Mouse (Mus musculus) A20 (cell line): ENCODE measurements around the gene Hspa1a.
"Not testable (repeated sequence)": the region's sequence is repeated elsewhere in the genome, so short reads cannot be mapped to it uniquely, and the experiment has no call there.

Source experiments
- DNase-seq: peaks from one replicate; pipeline ENCODE4 v3.0.0-alpha.2; 2011; ENCODE audit warnings: low read depth, low spot score

Gene Hspa1a

GRCm38 (mm10) chr17:34972069-34972749, at the start of gene Hspa1a, which contains the start of gene Hspa1l:
Gene Hspa1a (minus strand): TSS chr17:34972156.
Gene Hspa1l (plus strand): TSS chr17:34972703.
- DNase-seq = not testable (repeated sequence)

DNA sequence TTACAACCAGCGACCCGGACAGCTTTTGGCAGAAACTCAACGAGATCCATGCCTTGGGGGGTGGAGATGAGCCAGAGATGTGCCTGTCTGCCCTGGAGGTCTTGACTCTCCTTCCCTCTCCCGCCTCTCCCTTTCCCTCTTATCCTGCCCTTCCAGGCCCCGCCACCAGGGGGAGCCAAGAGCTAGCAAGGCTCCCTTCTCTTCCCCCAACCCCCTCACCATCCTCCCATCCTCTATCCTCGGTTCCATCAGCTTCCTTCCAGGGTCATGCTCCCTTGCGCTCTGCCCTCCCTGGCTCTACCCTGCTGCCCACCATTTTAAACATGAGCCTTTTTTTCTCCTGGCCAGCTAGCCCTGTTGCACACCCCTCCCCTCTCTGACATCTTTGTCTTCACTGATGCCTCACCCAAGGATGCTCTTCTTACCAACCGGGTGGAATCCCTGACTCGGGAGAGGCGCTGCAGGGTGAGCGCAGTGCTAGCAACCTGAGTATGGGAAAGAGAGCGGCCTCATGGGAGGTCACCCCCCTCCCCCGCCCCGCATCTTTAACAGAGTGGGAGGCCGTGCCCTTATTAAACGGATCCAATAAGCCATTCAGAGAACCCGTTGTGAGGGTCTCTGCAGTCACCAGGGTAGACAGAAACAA, 49.3 kb upstream of the Hspa1a start:
- peak; percentile 74 for DNase-seq

- no peak for DNase-seq
These were observed 48.6 kb upstream of the Hspa1a start for GRCm38 (mm10) chr17:35020551-35020950.

GRCm38 (mm10) chr17:35019894-35020293, 47.9 kb upstream of the Hspa1a start:
- DNase-seq = no peak

- no peak for DNase-seq
These were observed 46.2 kb upstream of the Hspa1a start for GRCm38 (mm10) chr17:35018171-35018570.

- no peak for DNase-seq
These were observed 45.7 kb upstream of the Hspa1a start for GRCm38 (mm10) chr17:35017706-35018030.

DNA sequence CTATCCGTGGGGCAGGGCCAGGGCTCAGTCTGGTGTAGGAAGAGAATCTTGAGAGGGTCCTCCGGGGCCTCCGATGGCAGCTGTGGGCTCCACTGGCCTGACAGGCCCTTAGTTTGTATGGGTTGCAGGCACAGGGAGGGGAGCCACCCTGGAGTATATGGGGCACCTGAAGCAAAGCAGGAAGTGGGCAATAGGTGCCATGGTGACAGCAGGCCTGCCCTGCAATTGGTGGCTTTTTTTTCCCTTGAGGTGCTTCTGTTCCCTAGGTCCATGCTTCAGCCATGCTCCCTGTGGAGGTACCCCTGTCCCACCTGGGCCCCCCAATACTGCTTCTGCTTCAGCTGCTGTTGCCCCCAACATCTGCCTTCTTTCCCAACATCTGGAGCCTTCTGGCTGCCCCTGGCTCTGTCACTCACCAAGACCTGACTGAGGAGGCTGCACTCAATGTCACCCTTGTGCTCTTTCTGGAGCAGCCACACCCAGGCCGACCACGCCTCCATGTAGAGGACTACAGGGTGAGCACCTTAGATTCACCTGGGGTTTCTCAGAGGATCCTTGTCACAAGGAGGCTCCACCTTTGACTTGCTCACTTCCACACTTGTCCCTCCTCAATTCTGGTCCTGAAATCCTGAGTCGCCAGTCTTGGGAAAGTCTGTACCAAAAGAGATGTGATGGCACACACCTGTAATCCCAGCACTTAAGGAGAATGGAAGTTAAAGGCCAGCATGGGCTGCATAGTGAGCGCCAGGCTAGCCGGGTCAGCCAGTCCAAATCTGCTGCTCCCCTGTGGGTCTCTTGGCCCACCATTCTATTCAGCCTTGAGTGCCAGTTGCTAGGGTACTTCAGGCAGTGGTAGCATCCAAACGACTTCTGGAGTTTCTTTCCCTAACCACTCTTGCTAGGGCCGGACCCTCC, 45.1 kb upstream of the Hspa1a start:
- DNase-seq = peak; percentile 51

DNA sequence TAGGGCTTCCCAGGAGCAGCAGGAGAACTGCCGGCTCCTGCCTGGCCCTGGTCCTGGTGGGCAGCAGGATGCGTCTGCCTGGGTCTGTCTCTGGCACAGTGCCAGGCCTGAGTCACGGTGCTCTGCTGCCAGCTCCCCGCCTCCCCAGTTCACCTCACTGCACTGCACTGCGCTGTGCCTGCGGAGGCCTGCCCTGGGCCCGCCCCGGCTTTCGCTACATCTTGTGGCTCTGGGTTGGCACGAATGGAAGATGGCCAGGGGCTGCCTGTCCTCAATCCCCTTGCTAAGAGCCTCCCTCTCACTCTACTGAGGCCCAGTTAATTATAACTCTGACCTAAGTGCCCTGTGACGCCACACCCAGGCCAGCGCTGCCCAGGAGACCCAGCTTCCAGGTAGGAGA, 44.4 kb upstream of the Hspa1a start, which contains the start of gene Vwa7:
Vwa7 (plus strand) TSS at position 204 of the 400 bp plus-strand sequence.
- no peak for DNase-seq

- no peak for DNase-seq
These were observed 43.3 kb upstream of the Hspa1a start for GRCm38 (mm10) chr17:35015296-35015695.

GRCm38 (mm10) chr17:35013221-35013620, 41.3 kb upstream of the Hspa1a start:
- DNase-seq = no peak

GRCm38 (mm10) chr17:35012430-35012829, 40.5 kb upstream of the Hspa1a start:
- no peak for DNase-seq

DNA sequence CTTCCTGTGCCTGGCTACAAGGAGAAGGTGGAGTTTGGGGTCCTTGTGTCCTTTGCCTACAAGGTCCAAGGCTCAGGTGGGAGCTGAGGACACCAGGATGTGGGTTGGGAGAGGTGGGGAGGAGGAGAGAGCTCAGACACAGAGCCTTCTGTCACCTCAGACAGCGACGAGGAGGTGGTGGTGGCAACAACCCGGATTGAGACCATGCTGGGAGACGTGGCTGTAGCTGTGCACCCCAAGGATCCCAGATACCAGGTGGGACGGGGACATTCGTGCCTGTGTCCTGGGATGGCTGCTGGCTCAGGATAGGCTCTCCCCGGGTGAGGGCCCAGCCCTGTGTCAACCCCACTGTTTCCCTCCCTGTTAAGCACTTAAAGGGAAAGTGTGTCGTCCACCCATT, 39.5 kb upstream of the Hspa1a start:
- no peak for DNase-seq

GRCm38 (mm10) chr17:35009586-35009985, 37.6 kb upstream of the Hspa1a start:
- no peak for DNase-seq

DNA sequence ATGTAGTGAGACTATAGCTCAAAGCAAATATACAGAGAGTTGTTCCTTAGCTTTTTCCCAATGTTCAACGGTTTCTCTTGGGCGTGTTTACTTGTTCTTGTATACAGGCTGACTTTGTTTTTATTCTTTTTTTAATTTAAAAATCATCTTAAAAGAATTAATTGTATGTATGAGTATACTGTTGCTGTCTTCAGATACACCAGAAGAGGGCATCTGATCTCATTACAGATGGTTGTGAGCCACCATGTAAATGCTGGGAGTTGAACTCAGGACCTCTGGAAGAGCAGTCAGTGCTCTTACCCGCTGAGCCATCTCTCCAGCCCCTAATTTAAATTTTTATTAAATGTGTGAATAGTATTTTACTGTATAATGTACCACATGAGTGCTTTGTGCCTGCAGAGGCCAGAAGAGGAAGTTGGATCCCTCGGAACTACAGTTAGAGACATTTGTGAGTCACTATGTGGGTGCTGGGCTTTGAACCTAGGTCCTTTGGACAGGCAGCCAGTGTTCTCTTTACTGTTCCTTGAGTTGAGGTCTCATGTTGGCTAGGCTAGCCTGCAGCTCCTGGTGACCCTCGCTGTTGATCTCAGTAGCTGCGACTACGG, 35.5 kb upstream of the Hspa1a start:
- no peak for DNase-seq

DNA sequence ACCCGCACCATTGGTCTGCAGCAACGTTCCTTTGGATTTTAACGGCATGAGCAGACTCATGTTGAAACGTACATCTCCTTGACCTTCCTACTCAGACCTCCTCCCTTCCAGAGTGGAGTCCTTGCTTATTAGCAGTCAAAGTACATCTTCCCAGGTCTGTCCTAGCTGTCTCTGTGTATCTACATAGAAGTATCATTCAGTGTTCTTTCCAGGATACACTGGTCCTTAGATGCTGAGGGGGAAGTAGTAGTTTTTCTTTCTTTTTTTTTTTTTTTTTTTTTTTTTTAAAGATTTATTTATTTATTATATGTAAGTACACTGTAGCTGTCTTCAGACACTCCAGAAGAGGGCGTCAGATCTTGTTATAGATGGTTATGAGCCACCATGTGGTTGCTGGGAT, 33.9 kb upstream of the Hspa1a start:
- DNase-seq = not testable (repeated sequence)

DNA sequence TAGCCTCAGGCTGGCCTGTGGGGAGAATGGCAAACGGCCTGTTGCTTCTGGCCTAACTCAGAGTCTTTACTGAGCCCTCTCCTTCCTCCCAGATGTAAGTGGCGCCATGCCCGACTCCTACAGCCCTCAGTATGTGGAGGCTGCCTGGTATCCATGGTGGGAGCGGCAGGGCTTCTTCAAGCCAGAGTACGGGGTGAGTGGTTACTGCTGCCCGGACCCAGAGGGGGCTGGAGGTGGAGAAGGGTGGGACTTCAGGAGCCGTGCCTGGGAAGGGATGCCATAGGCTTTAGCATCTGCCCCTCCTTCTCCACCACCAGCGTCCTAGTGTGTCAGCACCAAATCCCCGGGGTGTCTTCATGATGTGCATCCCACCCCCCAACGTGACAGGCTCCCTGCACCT, 33.2 kb upstream of the Hspa1a start:
- DNase-seq = no peak

- DNase-seq = no peak
These were observed 32.2 kb upstream of the Hspa1a start for GRCm38 (mm10) chr17:35004075-35004717.

DNA sequence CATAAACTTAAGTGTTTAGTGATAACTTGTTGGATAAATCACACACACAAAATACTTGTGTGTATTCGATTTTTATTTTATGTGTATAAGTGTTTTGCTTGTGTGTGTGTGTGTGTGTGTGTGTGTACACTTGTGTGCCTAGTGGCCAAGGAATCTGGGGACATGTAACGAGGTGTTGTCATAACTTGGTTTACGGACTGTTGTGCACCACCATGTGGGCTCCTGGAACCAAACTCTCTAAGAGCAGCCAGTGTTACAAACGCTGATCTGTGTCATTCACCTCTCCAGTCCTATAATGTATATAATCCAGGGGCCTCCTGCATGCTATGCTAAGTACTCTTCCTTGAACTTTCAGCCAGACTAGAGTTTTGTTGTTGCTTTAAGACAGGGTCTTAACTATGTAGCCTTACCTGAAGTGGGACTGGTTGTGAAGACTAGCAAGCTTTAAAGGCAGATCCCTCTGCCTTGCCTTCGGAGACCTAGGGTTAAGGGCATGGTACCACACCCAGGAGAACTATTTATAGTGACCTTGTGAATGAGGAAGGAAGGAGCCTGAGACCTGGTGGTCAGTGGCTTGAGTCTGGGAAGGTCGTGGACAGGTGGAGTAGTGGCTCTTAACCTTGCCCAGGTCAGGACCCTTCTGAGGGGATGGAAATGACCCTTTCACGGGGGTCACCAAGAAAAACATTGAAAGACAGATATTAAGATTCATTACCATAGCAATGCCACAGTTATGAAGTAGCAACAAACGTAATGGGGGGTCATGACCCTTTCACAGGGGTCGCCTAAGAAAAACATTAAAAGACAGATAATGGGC, 31.3 kb upstream of the Hspa1a start:
- DNase-seq = peak; percentile 49

- DNase-seq = peak; percentile 56
These were observed 30.4 kb upstream of the Hspa1a start for GRCm38 (mm10) chr17:35002153-35002865.
